Mouse (Mus musculus): ENCODE data around the gene Nt5e.

- TF ChIP-seq CTCF (conservative IDR thresholded peaks at IDR 0.05; ENCODE audit: insufficient read depth, insufficient read length, low read depth, low read length) (no peak), POLR2A (IDR thresholded peaks at IDR 0.05; ENCODE audit: low read depth, low read length) (no peak)
Measured at GRCm38 (mm10) chr9:88404088-88404487, 77.1 kb downstream of the Nt5e start.

Measured in kidney, adult 2 months (tissue).